Mouse (Mus musculus): Measurements from ENCODE around the gene Tradd. TPM values are rescaled to one million over a fixed set of nuclear protein-coding genes. Genes with fewer than 3 reads are reported as not detected.
A peak's percentile ranks its signal among the peaks of the same experiment; 100 is the strongest.
"Not testable (repeated sequence)": the region's sequence is repeated elsewhere in the genome, so short reads cannot be mapped to it uniquely, and the experiment has no call there.

Tradd gene
- polyA plus RNA-seq, 1 experiment = 26.2 TPM

- Histone ChIP-seq H3K27ac (ENCODE audit: insufficient read depth, low read depth, low read length) (no peak overlapping the region), H3K4me1 (ENCODE audit: control insufficient read depth, insufficient read depth, low read length) (no peaks in the 10 kb centered on the region), H3K4me3 (ENCODE audit: insufficient read depth, low read length) (no peak overlapping the region)
- TF ChIP-seq CTCF (IDR thresholded peaks at IDR 0.05; ENCODE audit: low read depth, low read length) (no peak), POLR2A (IDR thresholded peaks at IDR 0.05; ENCODE audit: borderline replicate concordance, low read depth, low read length) (no peak)
These were observed 12.5 kb downstream of the Tradd start for GRCm38 (mm10) chr8:105251954-105252353.

- TF ChIP-seq CTCF (IDR thresholded peaks at IDR 0.05; ENCODE audit: low read depth, low read length) (no peak), POLR2A (IDR thresholded peaks at IDR 0.05; ENCODE audit: borderline replicate concordance, low read depth, low read length) (no peak)
- Histone ChIP-seq H3K27ac (ENCODE audit: insufficient read depth, low read depth, low read length) (no peak overlapping the region), H3K4me1 (ENCODE audit: control insufficient read depth, insufficient read depth, low read length) (no peaks in the 10 kb centered on the region; the same call in 1 of the 2 replicates), H3K4me3 (ENCODE audit: insufficient read depth, low read length) (no peak overlapping the region)
These were observed 23.4 kb downstream of the Tradd start for GRCm38 (mm10) chr8:105241016-105241415.

- Histone ChIP-seq H3K4me3 (ENCODE audit: insufficient read depth, low read length) (no peak overlapping the region), H3K4me1 (ENCODE audit: control insufficient read depth, insufficient read depth, low read length) (no peaks in the 10 kb centered on the region; the same call in none of the 2 replicates), H3K27ac (ENCODE audit: insufficient read depth, low read depth, low read length) (no peak overlapping the region)
- TF ChIP-seq POLR2A (IDR thresholded peaks at IDR 0.05; ENCODE audit: borderline replicate concordance, low read depth, low read length) (no peak), CTCF (IDR thresholded peaks at IDR 0.05; ENCODE audit: low read depth, low read length) (no peak)
These were observed 26.8 kb downstream of the Tradd start for GRCm38 (mm10) chr8:105237442-105238142.

GRCm38 (mm10) chr8:105235206-105235605, 29.2 kb downstream of the Tradd start:
- no peak overlapping the region for H3K27ac ChIP-seq (ENCODE audit: insufficient read depth, low read depth, low read length)
- no peak overlapping the region for H3K4me3 ChIP-seq (ENCODE audit: insufficient read depth, low read length)
- H3K4me1 ChIP-seq (ENCODE audit: control insufficient read depth, insufficient read depth, low read length) = peaks cover 13% of the 10 kb centered on the region
- no peak for TF ChIP-seq POLR2A (IDR thresholded peaks at IDR 0.05; ENCODE audit: borderline replicate concordance, low read depth, low read length)
- TF ChIP-seq CTCF (IDR thresholded peaks at IDR 0.05; ENCODE audit: low read depth, low read length) = no peak

- no peak overlapping the region for H3K4me3 ChIP-seq (ENCODE audit: insufficient read depth, low read length)
- H3K4me1 ChIP-seq (ENCODE audit: control insufficient read depth, insufficient read depth, low read length) = peaks cover 15% of the 10 kb centered on the region
- H3K27ac ChIP-seq (ENCODE audit: insufficient read depth, low read depth, low read length) = no peak overlapping the region
- TF ChIP-seq CTCF (IDR thresholded peaks at IDR 0.05; ENCODE audit: low read depth, low read length) (no peak), POLR2A (IDR thresholded peaks at IDR 0.05; ENCODE audit: borderline replicate concordance, low read depth, low read length) (no peak)
These were observed 31.1 kb downstream of the Tradd start for GRCm38 (mm10) chr8:105233126-105233935.

GRCm38 (mm10) chr8:105232321-105232693, 32.1 kb downstream of the Tradd start:
- H3K4me3 ChIP-seq (ENCODE audit: insufficient read depth, low read length); H3K27ac ChIP-seq (ENCODE audit: insufficient read depth, low read depth, low read length): not testable (repeated sequence)
- H3K4me1 ChIP-seq (ENCODE audit: control insufficient read depth, insufficient read depth, low read length) = peaks cover 15% of the 10 kb centered on the region

- H3K4me3 ChIP-seq (ENCODE audit: insufficient read depth, low read length) = no peak overlapping the region
- H3K4me1 ChIP-seq (ENCODE audit: control insufficient read depth, insufficient read depth, low read length) = peaks cover 19% of the 10 kb centered on the region
- TF ChIP-seq POLR2A (IDR thresholded peaks at IDR 0.05; ENCODE audit: borderline replicate concordance, low read depth, low read length) (no peak), CTCF (IDR thresholded peaks at IDR 0.05; ENCODE audit: low read depth, low read length) (no peak)
- H3K27ac ChIP-seq (ENCODE audit: insufficient read depth, low read depth, low read length) = peak overlapping the region; percentile 67
These were observed 32.7 kb downstream of the Tradd start for GRCm38 (mm10) chr8:105231503-105232320.

- Histone ChIP-seq H3K4me3 (ENCODE audit: insufficient read depth, low read length) (peak overlapping the region; percentile 95), H3K4me1 (ENCODE audit: control insufficient read depth, insufficient read depth, low read length) (peaks cover 13% of the 10 kb centered on the region), H3K27ac (ENCODE audit: insufficient read depth, low read depth, low read length) (peak overlapping the region; percentile 51)
- no peak for TF ChIP-seq CTCF (IDR thresholded peaks at IDR 0.05; ENCODE audit: low read depth, low read length)
- no peak for TF ChIP-seq POLR2A (IDR thresholded peaks at IDR 0.05; ENCODE audit: borderline replicate concordance, low read depth, low read length)
These were observed 38.5 kb downstream of the Tradd start for GRCm38 (mm10) chr8:105225917-105226316.

- no peak for TF ChIP-seq POLR2A (IDR thresholded peaks at IDR 0.05; ENCODE audit: borderline replicate concordance, low read depth, low read length)
- no peak for TF ChIP-seq CTCF (IDR thresholded peaks at IDR 0.05; ENCODE audit: low read depth, low read length)
- peak overlapping the region; percentile 95 for H3K4me3 ChIP-seq (ENCODE audit: insufficient read depth, low read length)
- H3K27ac ChIP-seq (ENCODE audit: insufficient read depth, low read depth, low read length) = peak overlapping the region; percentile 51
- H3K4me1 ChIP-seq (ENCODE audit: control insufficient read depth, insufficient read depth, low read length) = peaks cover 9% of the 10 kb centered on the region; the same call in 1 of the 2 replicates
These were observed 39.2 kb downstream of the Tradd start for GRCm38 (mm10) chr8:105225272-105225593.

Measured in bone marrow macrophage, adult 2 months (primary cell).